Mouse (Mus musculus) thymus, adult 2 months (tissue): ENCODE data around the gene Abcc4.

ENCODE experiments used
- CTCF ChIP-seq: fragments of 200-500 bp; IDR thresholded peaks from 2 replicates; pipeline ENCODE4 v1.5.1; 2012; ENCODE audit warnings: mild to moderate bottlenecking, control low read depth, low read length, moderate library complexity, borderline replicate concordance; ENCODE audit not compliant: control insufficient read depth, poor library complexity, insufficient read depth; ENCODE audit errors: extremely low read depth
- POLR2A ChIP-seq: fragments of 200-500 bp; IDR thresholded peaks from 2 replicates; pipeline ENCODE4 v1.6.1; 2012; ENCODE audit warnings: mild to moderate bottlenecking, low read length, control low read depth, moderate library complexity; ENCODE audit not compliant: control insufficient read depth, poor library complexity, insufficient read depth; ENCODE audit errors: extremely low read depth

DNA sequence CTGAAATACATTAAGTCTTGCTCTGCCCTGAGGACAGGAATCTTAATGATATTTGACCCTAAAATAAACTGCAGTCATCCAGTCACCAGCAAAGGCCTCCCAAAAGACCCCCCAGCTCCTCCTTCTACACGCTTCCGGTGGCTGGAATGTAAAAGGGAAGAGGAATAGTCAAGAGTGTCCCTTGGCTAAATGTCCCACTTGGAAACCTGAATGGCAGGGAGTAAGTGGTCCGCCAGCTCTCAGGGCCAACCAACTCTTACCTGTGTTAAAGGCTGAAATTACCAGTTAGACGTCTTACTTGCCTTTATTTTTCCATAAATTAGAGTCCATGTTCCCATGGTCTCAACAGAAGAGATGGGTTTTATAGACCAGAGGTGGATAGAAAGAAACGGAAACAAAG is 6.9 kb upstream of the Abcc4 start:
- TF ChIP-seq CTCF (no peak), POLR2A (no peak)
